Mouse (Mus musculus): ENCODE results near the gene Padi4.

DNA sequence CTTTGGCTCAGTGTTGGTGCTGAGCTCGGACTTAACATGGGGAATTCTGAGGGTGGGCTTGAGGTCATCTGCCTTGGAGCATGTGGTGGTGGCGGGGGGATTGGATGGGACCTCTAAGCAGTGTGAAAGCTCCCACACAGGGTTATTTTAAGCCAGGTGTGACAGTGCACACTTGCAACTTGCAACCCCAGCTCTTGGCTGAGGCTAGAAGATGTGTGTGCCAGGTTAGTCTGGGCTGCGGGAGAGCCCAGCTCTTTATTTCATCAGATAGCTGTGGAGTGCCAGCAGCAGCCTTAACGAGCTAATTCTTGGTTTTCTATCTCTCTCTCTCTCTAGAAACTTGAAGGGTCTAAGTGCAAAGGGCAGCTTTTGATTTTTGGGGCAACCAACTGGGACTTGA lies 66.4 kb downstream of the Padi4 start:
- TF ChIP-seq CTCF (IDR thresholded peaks at IDR 0.05; ENCODE audit: control insufficient read depth, insufficient read depth, insufficient read length) = no peak
- no peak for TF ChIP-seq MYOD1 (IDR thresholded peaks at IDR 0.05; ENCODE audit: control insufficient read depth, insufficient read length, low read depth)
- TF ChIP-seq MAX (IDR thresholded peaks at IDR 0.05) = no peak
- TF ChIP-seq CEBPB (IDR thresholded peaks at IDR 0.05; ENCODE audit: low read depth) = no peak
- TF ChIP-seq USF1 (IDR thresholded peaks at IDR 0.05; ENCODE audit: low read depth) = no peak
- no peak for TF ChIP-seq MYOG (IDR thresholded peaks at IDR 0.05; ENCODE audit: control insufficient read depth, extremely low read depth, insufficient read length)
- TF ChIP-seq FOSL1 (IDR thresholded peaks at IDR 0.05; ENCODE audit: insufficient read depth, low read length, poor library complexity, severe bottlenecking) = no peak
